Mouse (Mus musculus) hindbrain, embryonic 15.5 days (tissue): ENCODE measurements at regions not wholly inside any gene's neighbourhood (a gene's known extent, or its start where the extent isn't known, plus 50 kb on each side); places are given as distances from the start of the nearest gene placed in this dataset.

Experiments used
- ATAC-seq: fragments of 200-750 bp; cut with Nextera tagmentation; 2 replicates; pipeline ENCODE4 v1.8.0; 2017; ENCODE audit warnings: low read depth, moderate number of reproducible peaks, moderate TSS enrichment; ENCODE audit not compliant: low FRiP score
- H3K27ac ChIP-seq: fragments of 300-500 bp; sonication (generic); replicated peaks from 2 replicates; pipeline ENCODE4 v1.5.1; 2015; ENCODE audit warnings: mild to moderate bottlenecking, inconsistent platforms
- H3K27me3 ChIP-seq: fragments of 300-500 bp; sonication (generic); 2 replicates; pipeline ENCODE4 v1.6.1; 2015; ENCODE audit warnings: control low read depth, inconsistent platforms
- H3K36me3 ChIP-seq: fragments of 300-500 bp; sonication (generic); 2 replicates; pipeline ENCODE4 v1.6.1; 2015; ENCODE audit warnings: control low read depth, inconsistent platforms
- H3K4me1 ChIP-seq: fragments of 300-500 bp; sonication (generic); replicated peaks from 2 replicates; pipeline ENCODE4 v1.6.1; 2015; ENCODE audit warnings: control low read depth, inconsistent platforms
- H3K4me2 ChIP-seq: fragments of 300-500 bp; sonication (generic); 2 replicates; pipeline ENCODE4 v1.6.1; 2015; ENCODE audit warnings: moderate library complexity, mild to moderate bottlenecking, inconsistent platforms
- H3K4me3 ChIP-seq: fragments of 300-500 bp; sonication (generic); 2 replicates; pipeline ENCODE4 v1.5.1; 2015; ENCODE audit warnings: mild to moderate bottlenecking, inconsistent platforms
- H3K9ac ChIP-seq: fragments of 300-500 bp; sonication (generic); 2 replicates; pipeline ENCODE4 v1.6.1; 2015; ENCODE audit warnings: inconsistent platforms
- H3K9me3 ChIP-seq: fragments of 300-500 bp; sonication (generic); 2 replicates; pipeline ENCODE4 v1.6.1; 2016; ENCODE audit warnings: control low read depth, inconsistent platforms
- WGBS: fragments of 180-500 bp; shearing (Covaris S2); methylation state at CpG from one replicate; pipeline ENCODE4 v1.1.7; 2015; 5-methylcytosine and 5-hydroxymethylcytosine counted together

DNA sequence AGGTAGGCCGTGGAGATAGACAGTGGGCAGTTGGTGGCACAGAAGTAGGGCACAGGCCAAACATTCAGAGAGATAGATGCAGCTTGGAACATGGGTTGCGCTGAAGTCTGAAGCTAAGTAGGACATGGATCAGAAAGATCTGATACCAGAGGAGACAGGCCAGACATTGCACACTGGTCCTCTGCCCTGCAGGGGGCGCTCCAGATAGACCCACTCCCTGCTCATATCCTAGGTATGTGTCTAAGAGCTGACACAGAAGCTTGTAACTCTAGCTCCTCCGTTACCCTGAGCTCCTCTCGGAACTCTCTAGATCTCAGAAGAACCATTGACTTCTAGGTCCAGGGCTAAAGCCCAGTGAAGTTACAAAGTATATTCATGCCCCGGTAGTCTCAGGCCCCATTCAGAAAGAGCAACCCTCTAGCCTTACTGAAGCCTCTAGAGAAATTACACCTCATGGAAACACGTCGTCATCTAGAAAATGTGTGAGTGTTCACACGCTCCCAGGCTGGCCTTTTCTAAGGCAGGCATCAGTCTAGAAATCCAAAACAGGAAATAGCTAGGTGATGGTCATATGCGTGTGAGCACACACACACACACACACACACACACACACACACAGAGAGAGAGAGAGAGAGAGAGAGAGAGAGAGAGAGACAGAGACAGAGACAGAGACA is 87.8 kb upstream of the Tank start:
- H3K4me2 ChIP-seq, result no peak overlapping the region
- H3K9ac ChIP-seq, result no peak overlapping the region
- WGBS, result 87% methylated on average over 10 of the region's 10 CpGs
- no peaks in the 10 kb centered on the region for H3K27me3 ChIP-seq
- ATAC-seq, result no peak
- H3K27ac ChIP-seq, result no peak overlapping the region
- no peaks in the 10 kb centered on the region for H3K36me3 ChIP-seq
- H3K4me3 ChIP-seq, result no peak overlapping the region
- peaks cover 8% of the 10 kb centered on the region for H3K4me1 ChIP-seq
- no peaks in the 10 kb centered on the region for H3K9me3 ChIP-seq

GRCm38 (mm10) chr2:61489762-61490161 is 88.6 kb upstream of the Tank start:
- no peak overlapping the region for H3K27ac ChIP-seq
- peaks cover 8% of the 10 kb centered on the region for H3K4me1 ChIP-seq
- H3K9ac ChIP-seq, result no peak overlapping the region
- H3K27me3 ChIP-seq, result no peaks in the 10 kb centered on the region
- no peaks in the 10 kb centered on the region for H3K36me3 ChIP-seq
- no peak for ATAC-seq
- 95% methylated on average over 10 of the region's 10 CpGs for WGBS
- H3K4me2 ChIP-seq, result no peak overlapping the region
- H3K9me3 ChIP-seq, result no peaks in the 10 kb centered on the region
- no peak overlapping the region for H3K4me3 ChIP-seq

- ATAC-seq, result no peak
- H3K27ac ChIP-seq, result no peak overlapping the region
- H3K36me3 ChIP-seq, result no peaks in the 10 kb centered on the region
- H3K4me2 ChIP-seq, result no peak overlapping the region
- no peak overlapping the region for H3K4me3 ChIP-seq
- H3K9me3 ChIP-seq, result no peaks in the 10 kb centered on the region
- H3K27me3 ChIP-seq, result no peaks in the 10 kb centered on the region
- WGBS, result 73% methylated on average over 1 of the region's 1 CpGs
- H3K4me1 ChIP-seq, result no peaks in the 10 kb centered on the region
- no peak overlapping the region for H3K9ac ChIP-seq
Measured at GRCm38 (mm10) chr2:61483820-61484219, 94.6 kb upstream of the Tank start.

- H3K27ac ChIP-seq, result no peak overlapping the region
- H3K4me2 ChIP-seq, result no peak overlapping the region
- WGBS, result 83% methylated on average over 4 of the region's 4 CpGs
- H3K27me3 ChIP-seq, result no peaks in the 10 kb centered on the region
- no peaks in the 10 kb centered on the region for H3K36me3 ChIP-seq
- no peaks in the 10 kb centered on the region for H3K4me1 ChIP-seq
- ATAC-seq, result no peak
- H3K9ac ChIP-seq, result no peak overlapping the region
- no peaks in the 10 kb centered on the region for H3K9me3 ChIP-seq
- H3K4me3 ChIP-seq, result no peak overlapping the region
Measured at GRCm38 (mm10) chr2:61476648-61477047, 101.7 kb upstream of the Tank start.

DNA sequence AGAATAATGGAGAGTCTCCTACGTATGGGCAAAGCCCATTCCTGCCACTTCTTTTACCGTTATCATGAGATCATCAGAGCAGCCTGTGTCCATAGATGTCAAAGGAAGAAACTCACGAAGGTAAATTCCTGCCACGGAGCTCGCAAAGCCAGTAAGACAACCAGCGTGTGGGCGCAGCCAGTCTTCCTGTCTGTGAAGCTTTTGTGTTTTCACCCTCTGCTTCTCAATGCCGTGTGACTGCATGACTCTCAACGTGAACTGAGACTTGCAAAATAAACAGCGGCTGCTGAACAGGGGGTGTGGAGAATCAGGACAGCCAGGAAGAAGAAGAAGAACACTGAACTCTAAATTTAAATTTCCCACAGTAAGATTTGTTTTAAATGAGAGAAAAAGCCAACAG is 103.8 kb upstream of the Tank start:
- no peak for ATAC-seq
- H3K9ac ChIP-seq, result no peak overlapping the region
- no peaks in the 10 kb centered on the region for H3K36me3 ChIP-seq
- H3K27ac ChIP-seq, result no peak overlapping the region
- H3K4me2 ChIP-seq, result no peak overlapping the region
- H3K27me3 ChIP-seq, result no peaks in the 10 kb centered on the region
- H3K4me1 ChIP-seq, result no peaks in the 10 kb centered on the region
- 66% methylated on average over 10 of the region's 10 CpGs for WGBS
- H3K9me3 ChIP-seq, result no peaks in the 10 kb centered on the region
- H3K4me3 ChIP-seq, result no peak overlapping the region

DNA sequence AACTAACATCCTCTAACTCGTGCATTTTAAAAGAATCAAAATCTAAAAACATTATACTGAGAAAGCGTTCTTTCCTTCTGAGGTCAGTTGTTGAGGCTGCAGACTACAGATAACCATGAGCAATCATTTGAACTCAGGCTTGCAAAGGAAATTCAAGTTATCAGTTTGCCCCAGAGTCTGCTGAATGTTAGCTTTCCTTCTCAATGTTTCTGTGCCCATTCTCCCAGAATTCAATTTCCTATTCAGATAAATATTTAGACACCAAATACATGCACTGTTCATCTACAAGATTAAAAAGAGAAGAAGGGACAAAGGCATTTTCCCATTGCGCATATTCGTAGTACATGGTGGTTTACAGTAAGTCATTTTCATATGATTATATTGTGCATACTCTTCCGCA is 107.9 kb upstream of the Tank start:
- no peaks in the 10 kb centered on the region for H3K9me3 ChIP-seq
- ATAC-seq, result no peak
- H3K9ac ChIP-seq, result no peak overlapping the region
- H3K36me3 ChIP-seq, result no peaks in the 10 kb centered on the region
- no peaks in the 10 kb centered on the region for H3K27me3 ChIP-seq
- no peak overlapping the region for H3K4me2 ChIP-seq
- no peak overlapping the region for H3K27ac ChIP-seq
- H3K4me1 ChIP-seq, result no peaks in the 10 kb centered on the region
- H3K4me3 ChIP-seq, result no peak overlapping the region
- WGBS, result 95% methylated on average over 5 of the region's 5 CpGs

DNA sequence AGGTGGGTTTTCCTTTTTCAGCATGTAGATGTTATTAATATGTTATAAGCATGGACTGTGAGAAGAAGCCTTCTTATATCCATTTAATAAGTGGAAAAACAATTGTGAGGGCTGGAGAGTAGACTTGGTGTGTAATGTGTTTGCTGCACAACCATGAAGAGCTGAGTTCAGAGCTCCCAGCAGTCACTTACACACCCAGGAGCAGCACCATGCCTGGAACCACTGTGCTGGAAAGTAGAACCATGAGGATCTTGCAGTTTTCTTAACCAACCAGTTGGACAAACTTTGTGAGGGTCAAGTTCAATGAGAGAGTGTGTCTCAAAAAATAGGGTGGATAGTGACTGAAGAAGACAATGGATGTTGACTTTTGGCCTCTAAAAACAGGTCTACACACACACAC is 108.3 kb upstream of the Tank start:
- Histone ChIP-seq H3K4me1 (no peaks in the 10 kb centered on the region), H3K36me3 (no peaks in the 10 kb centered on the region), H3K4me2 (no peak overlapping the region), H3K27ac (no peak overlapping the region), H3K27me3 (no peaks in the 10 kb centered on the region), H3K9me3 (no peaks in the 10 kb centered on the region), H3K9ac (no peak overlapping the region), H3K4me3 (no peak overlapping the region)
- no peak for ATAC-seq

- H3K9ac ChIP-seq, result no peak overlapping the region
- H3K9me3 ChIP-seq, result no peaks in the 10 kb centered on the region
- H3K27ac ChIP-seq, result no peak overlapping the region
- 26% methylated on average over 5 of the region's 5 CpGs for WGBS
- H3K27me3 ChIP-seq, result no peaks in the 10 kb centered on the region
- H3K36me3 ChIP-seq, result no peaks in the 10 kb centered on the region
- peaks cover 11% of the 10 kb centered on the region for H3K4me1 ChIP-seq
- no peak for ATAC-seq
- H3K4me2 ChIP-seq, result no peak overlapping the region
- H3K4me3 ChIP-seq, result no peak overlapping the region
Measured at GRCm38 (mm10) chr2:61455902-61456301, 122.5 kb upstream of the Tank start.

DNA sequence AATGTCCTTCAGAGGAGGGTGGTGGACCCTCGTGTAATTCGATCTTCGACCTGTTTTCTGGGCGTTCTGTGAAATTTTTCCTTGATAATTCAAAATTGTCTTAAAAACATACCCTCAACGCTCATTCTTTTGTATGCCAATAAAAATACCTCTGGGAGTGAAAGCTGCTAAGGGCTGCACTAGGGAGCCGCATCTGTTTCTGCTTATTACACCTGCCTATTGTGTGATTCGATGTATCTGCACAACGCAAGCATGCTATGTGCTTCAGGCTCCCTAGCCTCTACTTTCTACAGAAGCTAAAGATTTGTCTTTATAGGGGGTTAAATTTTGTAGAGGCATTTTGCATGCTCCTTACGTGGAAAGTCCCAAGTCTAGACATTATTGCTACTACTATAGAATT is 123.7 kb upstream of the Tank start:
- H3K9ac ChIP-seq, result no peak overlapping the region
- peak; percentile 57; the same call in 1 of the 2 replicates for ATAC-seq
- no peaks in the 10 kb centered on the region for H3K27me3 ChIP-seq
- no peaks in the 10 kb centered on the region for H3K9me3 ChIP-seq
- H3K4me3 ChIP-seq, result no peak overlapping the region
- peaks cover 11% of the 10 kb centered on the region for H3K4me1 ChIP-seq
- peak overlapping the region; percentile 51 for H3K4me2 ChIP-seq
- WGBS, result 22% methylated on average over 9 of the region's 9 CpGs
- peak overlapping the region; percentile 36 for H3K27ac ChIP-seq
- H3K36me3 ChIP-seq, result no peaks in the 10 kb centered on the region

- Histone ChIP-seq H3K27ac (peak overlapping the region; percentile 69), H3K9ac (peak overlapping the region; percentile 24; the same call in 1 of the 2 replicates), H3K36me3 (no peaks in the 10 kb centered on the region), H3K4me3 (peak overlapping the region; percentile 31), H3K9me3 (no peaks in the 10 kb centered on the region), H3K4me1 (peaks cover 11% of the 10 kb centered on the region), H3K4me2 (peak overlapping the region; percentile 51), H3K27me3 (no peaks in the 10 kb centered on the region)
- peak; percentile 88 for ATAC-seq
- 2% methylated on average over 12 of the region's 12 CpGs for WGBS
Measured at GRCm38 (mm10) chr2:61454311-61454728, 124.1 kb upstream of the Tank start.

DNA sequence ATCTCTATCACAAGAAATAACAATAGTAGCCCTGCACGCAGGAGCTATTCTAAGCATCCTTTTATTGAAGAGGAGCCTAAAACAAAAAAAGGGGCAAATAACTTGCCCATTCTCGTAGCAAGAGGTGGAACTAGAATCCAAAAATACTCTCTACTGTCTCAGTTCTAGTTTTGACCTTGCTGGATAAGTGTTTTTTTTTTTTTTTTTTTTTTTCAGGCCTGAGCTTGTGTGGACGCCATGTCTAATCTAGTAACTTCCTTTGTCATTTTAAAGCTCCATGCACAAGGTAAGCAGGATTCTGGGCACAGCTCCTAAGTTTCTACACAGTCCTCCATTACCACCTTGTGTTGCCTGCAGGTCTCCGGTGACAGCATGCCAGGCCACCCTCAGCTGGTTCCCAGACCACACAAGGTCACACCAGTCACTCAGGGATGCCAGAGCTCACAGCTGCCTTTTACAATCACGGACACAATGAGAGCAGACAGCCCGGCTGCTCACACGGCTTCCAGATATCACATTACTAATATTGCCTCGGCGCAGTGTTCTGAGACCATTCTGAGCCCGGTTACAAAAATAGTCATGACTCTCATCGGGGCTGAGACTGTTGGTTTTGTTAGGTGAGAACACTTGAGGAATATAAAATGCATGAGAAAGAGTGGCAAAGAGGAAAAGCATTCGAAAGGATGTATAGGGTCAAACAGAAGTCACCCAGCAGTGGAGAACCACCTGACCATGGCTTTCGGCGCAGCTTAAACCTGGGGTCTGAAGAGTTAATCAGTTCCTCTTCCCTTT is 124.7 kb upstream of the Tank start:
- Histone ChIP-seq H3K36me3 (no peaks in the 10 kb centered on the region), H3K27ac (peak overlapping the region; percentile 69), H3K9ac (peak overlapping the region; percentile 24; the same call in 1 of the 2 replicates), H3K4me3 (peak overlapping the region; percentile 31), H3K4me1 (peaks cover 11% of the 10 kb centered on the region), H3K27me3 (no peaks in the 10 kb centered on the region), H3K9me3 (no peaks in the 10 kb centered on the region), H3K4me2 (peak overlapping the region; percentile 51)
- WGBS, result 39% methylated on average over 14 of the region's 14 CpGs
- peak; percentile 35; the same call in 1 of the 2 replicates for ATAC-seq

DNA sequence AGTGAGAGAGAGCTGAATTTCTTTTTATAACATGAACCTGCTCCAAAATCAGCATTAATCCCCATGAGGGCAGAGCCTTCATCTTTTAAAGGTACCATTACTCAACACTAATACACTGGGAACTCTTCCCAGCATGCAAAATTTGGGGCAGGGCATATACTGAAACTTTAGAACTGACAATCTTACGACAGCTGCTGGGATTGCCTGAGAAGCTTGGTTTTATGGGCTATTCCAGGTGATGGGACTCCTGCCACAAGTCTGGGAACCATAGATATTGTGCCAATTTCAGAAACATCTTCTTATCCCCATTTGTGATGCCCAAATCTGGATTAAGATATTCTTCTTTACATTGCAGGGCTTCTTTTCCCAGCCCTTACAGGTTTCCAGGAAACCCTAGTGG is 125.8 kb upstream of the Tank start:
- no peak for ATAC-seq
- 84% methylated on average over 1 of the region's 1 CpGs for WGBS
- peaks cover 11% of the 10 kb centered on the region for H3K4me1 ChIP-seq
- H3K36me3 ChIP-seq, result no peaks in the 10 kb centered on the region
- no peaks in the 10 kb centered on the region for H3K27me3 ChIP-seq
- H3K4me2 ChIP-seq, result no peak overlapping the region
- H3K9me3 ChIP-seq, result no peaks in the 10 kb centered on the region
- H3K27ac ChIP-seq, result no peak overlapping the region
- no peak overlapping the region for H3K4me3 ChIP-seq
- H3K9ac ChIP-seq, result no peak overlapping the region
